Mouse (Mus musculus) B cell, adult 62 days (primary cell): ENCODE data around the gene Gm21366. TPM values are rescaled to one million over a fixed set of nuclear protein-coding genes. Genes with fewer than 3 reads are reported as not detected.

Source experiments
- total RNA-seq: library from RNA; stranded (reverse); gene quantifications from 4 replicates; pipeline ENCODE4 v1.2.4, GENCODE M21; 2023

Gm21366 gene
- total RNA-seq: not detected in 4 replicates

GRCm38 (mm10) chrY:22861156-22861555 is at the start of gene Gm21366:
Gene Gm21366, minus strand, starts transcription at chrY:22861256.

